Comparison of ENCODE assay signal across 11 mouse cellular contexts in the genomic region with DNA sequence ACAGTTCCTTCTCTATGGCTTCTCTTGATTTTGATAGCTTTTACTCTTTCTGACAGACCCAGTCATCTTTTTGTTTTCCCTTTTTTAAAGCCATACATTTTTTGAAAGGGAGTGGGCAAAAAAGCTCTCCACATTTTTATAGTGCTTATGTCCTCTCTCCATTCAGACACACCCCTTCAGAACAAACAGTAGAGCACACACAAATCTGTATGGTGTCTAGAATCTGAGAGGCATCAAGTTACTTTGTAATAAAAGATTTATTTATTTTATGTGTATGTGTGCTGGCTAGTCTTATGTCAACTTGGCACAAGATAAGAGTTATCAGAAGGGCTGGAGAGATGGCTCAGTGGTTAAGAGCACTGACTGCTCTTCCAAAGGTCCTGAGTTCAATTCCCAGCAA. TPM values are rescaled to one million over a fixed set of nuclear protein-coding genes. Genes with fewer than 3 reads are reported as not detected.
DNase-seq lines count a peak whose midpoint lies in the region; ATAC-seq and TF ChIP-seq lines count a peak whose summit lies in the region.
"Had no signal": no experiment of that assay in that cellular context is flagged by ENCODE, and none has a peak within 500 bp of the region (broad histone marks: within the 10 kb centered on the region; RNA-seq: fewer than 3 reads in every experiment).

No protein-coding gene starts in this region.

- no peak for ATAC-seq in intestine, embryonic 14.5 days (replicated peaks; ENCODE audit: low FRiP score, low TSS enrichment, low read depth)
- no peak for ATAC-seq in intestine, postnatal 0 days
- ATAC-seq in lung, embryonic 15.5 days (ENCODE audit: borderline replicate concordance, extremely low read depth, low FRiP score, low TSS enrichment), result no peak
- ATAC-seq in hindbrain, postnatal 0 days, result no peak
- ATAC-seq: activated CD4-positive, CD25-positive, alpha-beta regulatory T cell, adult 4 months had no signal

- no peaks in the 10 kb centered on the region for H3K27me3 ChIP-seq in heart, adult 2 months (ENCODE audit: control insufficient read depth, insufficient read depth, low read length)
- H3K27me3 ChIP-seq in intestine, embryonic 14.5 days (replicated peaks; ENCODE audit: control insufficient read depth, insufficient read depth, low read length), result no peaks in the 10 kb centered on the region
- H3K27me3 ChIP-seq in intestine, postnatal 0 days (replicated peaks; ENCODE audit: control insufficient read depth, insufficient read depth, low read length), result no peaks in the 10 kb centered on the region
- no peaks in the 10 kb centered on the region for H3K27me3 ChIP-seq in lung, embryonic 15.5 days
- no peaks in the 10 kb centered on the region for H3K27me3 ChIP-seq in hindbrain, postnatal 0 days (ENCODE audit: insufficient read depth, low read length)

- H3K4me3 ChIP-seq in heart, adult 2 months, result no peak overlapping the region
- H3K4me3 ChIP-seq in intestine, embryonic 14.5 days (ENCODE audit: low read depth, low read length), result no peak overlapping the region
- H3K4me3 ChIP-seq in intestine, postnatal 0 days (ENCODE audit: low read depth, low read length), result no peak overlapping the region
- no peak overlapping the region for H3K4me3 ChIP-seq in lung, embryonic 15.5 days
- no peak overlapping the region for H3K4me3 ChIP-seq in hindbrain, postnatal 0 days (ENCODE audit: low read length)

- H3K4me1 ChIP-seq in heart, adult 2 months (ENCODE audit: control insufficient read depth, insufficient read depth, low read length), result peaks cover 5% of the 10 kb centered on the region
- H3K4me1 ChIP-seq in intestine, embryonic 14.5 days (replicated peaks; ENCODE audit: control insufficient read depth, insufficient read depth, low read length), result no peaks in the 10 kb centered on the region
- no peaks in the 10 kb centered on the region for H3K4me1 ChIP-seq in intestine, postnatal 0 days (replicated peaks; ENCODE audit: control insufficient read depth, insufficient read depth, low read length)
- peaks cover 10% of the 10 kb centered on the region; the same call in 1 of the 2 replicates for H3K4me1 ChIP-seq in lung, embryonic 15.5 days
- H3K4me1 ChIP-seq in hindbrain, postnatal 0 days (ENCODE audit: insufficient read depth, low read length), result no peaks in the 10 kb centered on the region

- peak overlapping the region; percentile 75 for H3K27ac ChIP-seq in heart, adult 2 months
- H3K27ac ChIP-seq in intestine, embryonic 14.5 days (ENCODE audit: low read depth), result peak overlapping the region; percentile 22; the same call in 1 of the 2 replicates
- no peak overlapping the region for H3K27ac ChIP-seq in intestine, postnatal 0 days (ENCODE audit: low read depth, low read length)
- peak overlapping the region; percentile 69 for H3K27ac ChIP-seq in lung, embryonic 15.5 days
- peak overlapping the region; percentile 54; the same call in 1 of the 2 replicates for H3K27ac ChIP-seq in hindbrain, postnatal 0 days

- no peak for TF ChIP-seq EP300 in heart, adult 2 months (IDR thresholded peaks at IDR 0.05; ENCODE audit: insufficient read depth, low read depth, low read length)

- no peak for DNase-seq in heart, adult 2 months
- no peak for DNase-seq in heart, adult 8-10 months (ENCODE audit: low spot score)
- no peak for DNase-seq in intestine, embryonic 14.5 days (ENCODE audit: low spot score)
- no peak for DNase-seq in lung, postnatal 14 days
- no peak for DNase-seq in hindbrain, postnatal 0 days (ENCODE audit: low spot score)
- no peak for DNase-seq in adrenal gland, postnatal 36 days
- DNase-seq: cerebellum, adult 9-11 months; right cerebral cortex, postnatal 25 days had no signal

- H3K79me2 ChIP-seq in heart, adult 2 months (replicated peaks; ENCODE audit: control insufficient read depth, insufficient read depth, low read length), result no peaks in the 10 kb centered on the region

- H3K9me3 ChIP-seq in intestine, embryonic 14.5 days (ENCODE audit: control insufficient read depth, low read length), result no peaks in the 10 kb centered on the region
- no peaks in the 10 kb centered on the region for H3K9me3 ChIP-seq in intestine, postnatal 0 days (ENCODE audit: control insufficient read depth)
- H3K9me3 ChIP-seq in lung, embryonic 15.5 days, result no peaks in the 10 kb centered on the region
- no peaks in the 10 kb centered on the region for H3K9me3 ChIP-seq in hindbrain, postnatal 0 days (ENCODE audit: low read length)

- no peak for TF ChIP-seq POLR2A in heart, adult 2 months (IDR thresholded peaks at IDR 0.05; ENCODE audit: insufficient read depth, low read depth, low read length)

- TF ChIP-seq CTCF in heart, adult 2 months (IDR thresholded peaks at IDR 0.05), result no peak
- no peak for TF ChIP-seq CTCF in intestine, postnatal 0 days (IDR thresholded peaks at IDR 0.05; ENCODE audit: low read depth)
- TF ChIP-seq CTCF in hindbrain, postnatal 0 days (IDR thresholded peaks at IDR 0.05; ENCODE audit: low read depth), result no peak

- peaks cover 36% of the 10 kb centered on the region for H3K36me3 ChIP-seq in heart, adult 2 months (ENCODE audit: control insufficient read depth, insufficient read depth, low read length)
- H3K36me3 ChIP-seq in intestine, embryonic 14.5 days (ENCODE audit: control insufficient read depth, insufficient read depth, low read length), result peaks cover 76% of the 10 kb centered on the region
- peaks cover 25% of the 10 kb centered on the region for H3K36me3 ChIP-seq in intestine, postnatal 0 days (ENCODE audit: control insufficient read depth, insufficient read depth)
- H3K36me3 ChIP-seq in lung, embryonic 15.5 days, result peaks cover 45% of the 10 kb centered on the region
- H3K36me3 ChIP-seq in hindbrain, postnatal 0 days (ENCODE audit: insufficient read depth, low read length), result peaks cover 14% of the 10 kb centered on the region; the same call in 1 of the 2 replicates

- intact Hi-C loops in heart, adult 2 months (cut with DNase I), result no loop called here

- H3K9ac ChIP-seq in heart, adult 2 months (ENCODE audit: low read depth, low read length), result no peak overlapping the region
- no peak overlapping the region for H3K9ac ChIP-seq in intestine, embryonic 14.5 days (ENCODE audit: low read length)
- no peak overlapping the region for H3K9ac ChIP-seq in intestine, postnatal 0 days (ENCODE audit: low read depth, low read length)
- H3K9ac ChIP-seq in lung, embryonic 15.5 days, result no peak overlapping the region
- H3K9ac ChIP-seq in hindbrain, postnatal 0 days (replicated peaks; ENCODE audit: low read length), result no peak overlapping the region

- no peak overlapping the region for H3K4me2 ChIP-seq in intestine, embryonic 14.5 days (ENCODE audit: low read length)
- H3K4me2 ChIP-seq in intestine, postnatal 0 days (replicated peaks; ENCODE audit: low read depth), result no peak overlapping the region
- H3K4me2 ChIP-seq in lung, embryonic 15.5 days, result no peak overlapping the region
- no peak overlapping the region for H3K4me2 ChIP-seq in hindbrain, postnatal 0 days (ENCODE audit: low read depth, low read length)

RNA-seq across cellular contexts. Expression of gene Chac1, which starts 57.7 kb away (rescaled TPM):
- total RNA-seq in heart, adult 2 months (2021), result 10 to 100 TPM in 1 of 2 experiments, 1 to 10 TPM in 1; 5.6 to 13.7 TPM
- 6.2 and 8.1 TPM in 2 replicates for polyA plus RNA-seq in heart, adult 2 months (2012; rRNA removed)
- 10 to 100 TPM in 1 of 4 experiments, 1 to 10 TPM in 3; 2.8 to 15.4 (median 5.2) TPM for total RNA-seq in heart, adult 8-10 months (2022)
- polyA plus RNA-seq in intestine, embryonic 14.5 days (2014; fragmentation: Nextera tagmentation; extraction: Ambion mirVana), result 1.6 and 1.7 TPM in 2 replicates
- 1.1 and 1.4 TPM in 2 replicates for polyA plus RNA-seq in intestine, postnatal 0 days (2015; fragmentation: Nextera tagmentation; extraction: Ambion mirVana)
- 0.59 and 1.1 TPM in 2 replicates for polyA plus RNA-seq in lung, embryonic 15.5 days (2015; fragmentation: Nextera tagmentation; extraction: Ambion mirVana)
- 12.4 and 22.6 TPM in 2 replicates for total RNA-seq in hindbrain, postnatal 0 days (2014; rRNA removed)
- polyA plus RNA-seq in hindbrain, postnatal 0 days (2015; fragmentation: Nextera tagmentation; extraction: Ambion mirVana), result 11.4 and 12.6 TPM in 2 replicates
- 1 to 10 TPM; 4.6 to 9.3 TPM for total RNA-seq in adrenal gland, postnatal 36 days (2021)
- polyA plus RNA-seq: activated CD4-positive, CD25-positive, alpha-beta regulatory T cell, adult 4 months had no signal
